Mouse (Mus musculus): ENCODE measurements around the gene Smtnl1. TPM values are rescaled to one million over a fixed set of nuclear protein-coding genes. Genes with fewer than 3 reads are reported as not detected.

Smtnl1 gene
- total and polyA plus RNA-seq, 3 experiments, result 0.13 to 1.5 TPM; not detected in 1

- in situ Hi-C loops (cut with MboI; ENCODE audit: low pct_ligation_motif_present, low pct_unique_long_range_greater_than_20kb, low sequenced_read_pairs), result no loop called here
- Histone ChIP-seq H3K9ac (ENCODE audit: insufficient read depth, low read depth) (no peak overlapping the region), H3K4me2 (ENCODE audit: insufficient read depth, low read depth, poor library complexity, severe bottlenecking) (no peak overlapping the region), H3K36me3 (replicated peaks in 1 of 2; ENCODE audit: control insufficient read depth in 1 of 2, insufficient read depth in 1 of 2, low read length in 1 of 2) (no peaks in the 10 kb centered on the region), H3K4me3 (replicated peaks in 1 of 3; ENCODE audit: low read depth in 2 of 3, low read length in 2 of 3, poor library complexity in 1 of 3) (no peak overlapping the region), H3K27me3 (replicated peaks) (no peaks in the 10 kb centered on the region), H3K27ac (ENCODE audit: insufficient read depth, low read depth) (no peak overlapping the region), H3K4me1 (ENCODE audit: control insufficient read depth in 1 of 2, insufficient read depth in 2 of 2) (peaks cover 2 to 6% of the 10 kb centered on the region in 2 experiments; a peak in 2 of 4 replicates), H3K79me2 (replicated peaks; ENCODE audit: control insufficient read depth, extremely low read depth, insufficient read depth, poor library complexity, severe bottlenecking) (no peaks in the 10 kb centered on the region), H3K9me3 (replicated peaks; ENCODE audit: low read length) (peaks cover 7% of the 10 kb centered on the region)
- no peak for DNase-seq (ENCODE audit: extremely low read depth)
- no peak for TF ChIP-seq USF2 (conservative IDR thresholded peaks at IDR 0.05; ENCODE audit: low read depth, low read length)
- TF ChIP-seq TBP (conservative IDR thresholded peaks at IDR 0.05; ENCODE audit: low read depth, low read length), result no peak
- TF ChIP-seq ELF1 (IDR thresholded peaks at IDR 0.05; ENCODE audit: low read depth, low read length), result no peak
- TF ChIP-seq POLR2AphosphoS2 (IDR thresholded peaks at IDR 0.05; ENCODE audit: low read depth, low read length), result no peak
- no peak for TF ChIP-seq CHD1 (IDR thresholded peaks at IDR 0.05; ENCODE audit: low read depth, low read length)
- TF ChIP-seq MAFK (IDR thresholded peaks at IDR 0.05; ENCODE audit: insufficient replicate concordance, low read length), result no peak
- dilution Hi-C loops (cut with MboI; ENCODE audit: extremely low pct_ligation_motif_present, extremely low pct_unique_long_range_greater_than_20kb, low sequenced_read_pairs), result no loop called here
These were observed 21.2 kb upstream of the Smtnl1 start for GRCm38 (mm10) chr2:84843654-84844053.

GRCm38 (mm10) chr2:84841905-84842304 is 19.5 kb upstream of the Smtnl1 start:
- dilution Hi-C loops (cut with MboI; ENCODE audit: extremely low pct_ligation_motif_present, extremely low pct_unique_long_range_greater_than_20kb, low sequenced_read_pairs), result no loop called here
- H3K9ac ChIP-seq (ENCODE audit: insufficient read depth, low read depth), result no peak overlapping the region

More at GRCm38 (mm10) chr2:84841905-84842304, 19.5 kb upstream of the Smtnl1 start:
- Histone ChIP-seq H3K9me3 (replicated peaks; ENCODE audit: low read length) (peaks cover 7% of the 10 kb centered on the region), H3K4me3 (replicated peaks in 1 of 3; ENCODE audit: low read depth in 2 of 3, low read length in 2 of 3, poor library complexity in 1 of 3) (no peak overlapping the region), H3K27ac (ENCODE audit: insufficient read depth, low read depth) (no peak overlapping the region), H3K79me2 (replicated peaks; ENCODE audit: control insufficient read depth, extremely low read depth, insufficient read depth, poor library complexity, severe bottlenecking) (no peaks in the 10 kb centered on the region), H3K36me3 (replicated peaks in 1 of 2; ENCODE audit: control insufficient read depth in 1 of 2, insufficient read depth in 1 of 2, low read length in 1 of 2) (no peaks in the 10 kb centered on the region), H3K4me1 (ENCODE audit: control insufficient read depth in 1 of 2, insufficient read depth in 2 of 2) (peaks cover 15 to 23% of the 10 kb centered on the region in 2 experiments), H3K27me3 (replicated peaks) (no peaks in the 10 kb centered on the region), H3K4me2 (ENCODE audit: insufficient read depth, low read depth, poor library complexity, severe bottlenecking) (no peak overlapping the region)
- in situ Hi-C loops (cut with MboI; ENCODE audit: low pct_ligation_motif_present, low pct_unique_long_range_greater_than_20kb, low sequenced_read_pairs), result no loop called here
- TF ChIP-seq JUND (conservative IDR thresholded peaks at IDR 0.05; ENCODE audit: low read depth, low read length), result no peak
- TF ChIP-seq PAX5 (IDR thresholded peaks at IDR 0.05; ENCODE audit: low read length), result no peak
- no peak for TF ChIP-seq MEF2A (IDR thresholded peaks at IDR 0.05; ENCODE audit: borderline replicate concordance, low read depth, low read length)
- TF ChIP-seq TCF12 (IDR thresholded peaks at IDR 0.05; ENCODE audit: low read depth, low read length), result no peak
- TF ChIP-seq POLR2AphosphoS2 (IDR thresholded peaks at IDR 0.05; ENCODE audit: low read depth, low read length), result no peak
- no peak for TF ChIP-seq ETS1 (conservative IDR thresholded peaks at IDR 0.05; ENCODE audit: low read depth, low read length)
- TF ChIP-seq NRF1 (IDR thresholded peaks at IDR 0.05; ENCODE audit: low read depth, low read length), result no peak
- TF ChIP-seq SIN3A (IDR thresholded peaks at IDR 0.05; ENCODE audit: low read length), result no peak
- no peak for TF ChIP-seq RAD21 (IDR thresholded peaks at IDR 0.05; ENCODE audit: low read depth, low read length)
- TF ChIP-seq USF2 (conservative IDR thresholded peaks at IDR 0.05; ENCODE audit: low read depth, low read length), result no peak
- no peak for TF ChIP-seq E2F4 (IDR thresholded peaks at IDR 0.05; ENCODE audit: insufficient replicate concordance, low read depth, low read length)
- TF ChIP-seq NELFE (IDR thresholded peaks at IDR 0.05; ENCODE audit: low read depth, low read length), result no peak
- TF ChIP-seq GABPA (IDR thresholded peaks at IDR 0.05; ENCODE audit: insufficient replicate concordance, low read depth, low read length), result no peak
- TF ChIP-seq MAZ (IDR thresholded peaks at IDR 0.05; ENCODE audit: low read depth, low read length), result no peak
- no peak for TF ChIP-seq ELF1 (IDR thresholded peaks at IDR 0.05; ENCODE audit: low read depth, low read length)
- no peak for TF ChIP-seq MAFK (IDR thresholded peaks at IDR 0.05; ENCODE audit: insufficient replicate concordance, low read length)
- no peak for DNase-seq (ENCODE audit: extremely low read depth)

All from CH12.LX (cell line).